ENCODE assay signal across 27 mouse cellular contexts in genomic region chr2:170862799-170863198, GRCm38 (mm10).
DNase-seq lines count a peak whose midpoint lies in the region; ATAC-seq lines count a peak whose summit lies in the region.
"Had no signal": no experiment of that assay in that cellular context is flagged by ENCODE, and none has a peak within 500 bp of the region (broad histone marks: within the 10 kb centered on the region; RNA-seq: fewer than 3 reads in every experiment).

No protein-coding gene starts in this region.

- 0 out of 2 replicates have a peak, but pooled peaks cover 3% of the 10 kb centered on the region for H3K4me1 ChIP-seq in kidney, embryonic 16.5 days (ENCODE audit: insufficient read depth, low read length)
- H3K4me1 ChIP-seq in intestine, embryonic 16.5 days (ENCODE audit: control insufficient read depth, insufficient read depth, low read length): no peaks in the 10 kb centered on the region
- H3K4me1 ChIP-seq: limb, embryonic 15.5 days; liver, embryonic 15.5 days had no signal

- no peaks in the 10 kb centered on the region for H3K36me3 ChIP-seq in kidney, embryonic 16.5 days (ENCODE audit: insufficient read depth, low read length)
- H3K36me3 ChIP-seq in intestine, embryonic 16.5 days (ENCODE audit: control insufficient read depth, insufficient read depth, low read length): no peaks in the 10 kb centered on the region
- H3K36me3 ChIP-seq: G1E; heart, embryonic 13.5 days; limb, embryonic 10.5 days; limb, embryonic 15.5 days; liver, embryonic 15.5 days had no signal

- ATAC-seq in kidney, embryonic 16.5 days (ENCODE audit: low FRiP score, low TSS enrichment): no peak
- peak; percentile 55 for ATAC-seq in intestine, embryonic 16.5 days
- ATAC-seq: forebrain, embryonic 16.5 days; Patski had no signal

- H3K9ac ChIP-seq in kidney, embryonic 16.5 days (replicated peaks; ENCODE audit: low read length): no peak overlapping the region
- H3K9ac ChIP-seq in intestine, embryonic 16.5 days (ENCODE audit: low read depth, low read length): no peak overlapping the region
- H3K9ac ChIP-seq: heart, embryonic 13.5 days; hindbrain, embryonic 13.5 days; limb, embryonic 15.5 days; liver, embryonic 15.5 days; lung, embryonic 14.5 days had no signal

- no peak overlapping the region for H3K4me2 ChIP-seq in kidney, embryonic 16.5 days (replicated peaks; ENCODE audit: low read depth, low read length)
- H3K4me2 ChIP-seq in intestine, embryonic 16.5 days (ENCODE audit: low read depth, low read length): no peak overlapping the region
- H3K4me2 ChIP-seq: heart, embryonic 13.5 days; hindbrain, embryonic 13.5 days; limb, embryonic 15.5 days; liver, embryonic 15.5 days; lung, embryonic 14.5 days had no signal

- no peaks in the 10 kb centered on the region for H3K27me3 ChIP-seq in kidney, embryonic 16.5 days (ENCODE audit: insufficient read depth, low read length)
- no peaks in the 10 kb centered on the region for H3K27me3 ChIP-seq in intestine, embryonic 16.5 days (replicated peaks; ENCODE audit: control insufficient read depth, insufficient read depth, low read length)
- H3K27me3 ChIP-seq: hindbrain, embryonic 13.5 days; limb, embryonic 15.5 days; liver, embryonic 15.5 days; Patski had no signal

- no peak overlapping the region for H3K27ac ChIP-seq in kidney, embryonic 16.5 days (ENCODE audit: low read length)
- H3K27ac ChIP-seq in intestine, embryonic 16.5 days (ENCODE audit: low read length): no peak overlapping the region
- H3K27ac ChIP-seq: gastrocnemius, adult 2 months; heart, adult 2 months; heart, embryonic 13.5 days; hindbrain, embryonic 13.5 days; limb, embryonic 10.5 days; limb, embryonic 15.5 days; liver, embryonic 15.5 days had no signal

- H3K9me3 ChIP-seq in kidney, embryonic 16.5 days (ENCODE audit: low read length): no peaks in the 10 kb centered on the region
- no peaks in the 10 kb centered on the region for H3K9me3 ChIP-seq in intestine, embryonic 16.5 days (ENCODE audit: control insufficient read depth, low read length)
- H3K9me3 ChIP-seq: heart, embryonic 13.5 days; hindbrain, embryonic 13.5 days; limb, embryonic 10.5 days; limb, embryonic 15.5 days had no signal

- 56% methylated on average over 9 of the region's 9 CpGs for WGBS in kidney, embryonic 16.5 days
- WGBS in intestine, embryonic 16.5 days: 50% methylated on average over 9 of the region's 9 CpGs

- DNase-seq in cerebellum, postnatal 14 days: peak; percentile 36 to 42
- no peak for DNase-seq in cerebellum, adult 8-10 months
- DNase-seq in kidney, adult 11 months: peak; percentile 19
- DNase-seq in kidney, postnatal 10 days: peak; percentile 38
- DNase-seq in right cerebral cortex, postnatal 10 days (ENCODE audit: low spot score in 2 of 2): no peak
- no peak for DNase-seq in urinary bladder, postnatal 4 days (ENCODE audit: low spot score in 2 of 2)
- DNase-seq: adrenal gland, postnatal 10 days; cerebellum, adult 9-10 months; gastrocnemius, adult 2 months; heart, adult 2 months; heart, postnatal 36 days; layer of hippocampus, adult 9-11 months; lung, embryonic 14.5 days; lung, postnatal 14 days; midbrain, embryonic 14.5 days; right cerebral cortex, adult 18-20 months had no signal

- no peak overlapping the region for H3K4me3 ChIP-seq in kidney, embryonic 16.5 days (ENCODE audit: low read length)
- no peak overlapping the region for H3K4me3 ChIP-seq in intestine, embryonic 16.5 days (ENCODE audit: low read length)
- H3K4me3 ChIP-seq: erythroblast, embryonic 14.5 days; gastrocnemius, adult 2 months; heart, adult 2 months; heart, embryonic 13.5 days; hindbrain, embryonic 13.5 days; limb, embryonic 10.5 days; limb, embryonic 15.5 days; liver, embryonic 15.5 days had no signal

Comparison
In these comparisons a context has a peak if more than half of its experiments do, and no peak if none do; other contexts are left out.
1. DNase-seq: peak in cerebellum, postnatal 14 days (2 of 2), kidney, adult 11 months (single experiment) and kidney, postnatal 10 days (single experiment); none in cerebellum, adult 8-10 months (single experiment), right cerebral cortex, postnatal 10 days (0 of 2) and urinary bladder, postnatal 4 days (0 of 2).